Mouse (Mus musculus) MN1 (cell line): ENCODE measurements around the gene Rap2a.

Experiments used
- DNase-seq: peaks from one replicate; pipeline ENCODE4 v3.0.0-alpha.2; 2016; ENCODE audit warnings: low spot score

Gene Rap2a

GRCm38 (mm10) chr14:120499601-120500000, 21.4 kb downstream of the Rap2a start:
- no peak for DNase-seq

DNA sequence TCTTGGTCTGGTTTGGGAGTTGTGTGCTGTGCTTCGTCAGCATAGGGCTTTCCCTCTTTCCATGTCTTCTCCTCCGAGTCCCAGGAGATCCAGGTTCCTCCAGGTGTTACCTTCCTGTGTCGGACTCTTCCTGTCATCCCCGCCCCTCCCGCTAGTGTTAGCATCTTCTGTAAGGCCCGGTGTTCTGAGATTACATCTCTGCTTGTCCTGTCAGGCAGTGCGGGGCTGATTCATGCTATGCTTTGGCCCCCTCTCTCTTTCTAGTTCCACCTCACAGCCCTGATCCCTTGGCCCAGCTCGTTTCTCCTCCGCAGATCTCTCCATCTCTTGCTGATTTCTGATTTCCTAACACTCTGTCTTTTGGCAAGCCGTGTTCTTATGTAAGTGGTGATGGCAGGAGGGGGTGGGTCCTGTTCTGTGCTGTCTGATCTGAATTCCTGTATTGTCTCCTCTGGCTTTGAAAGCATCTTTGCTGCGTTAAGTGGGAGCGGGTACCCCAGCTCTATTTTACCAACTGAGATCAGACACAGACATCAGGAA, 21.8 kb downstream of the Rap2a start:
- no peak for DNase-seq

- no peak for DNase-seq
These were observed 22.5 kb downstream of the Rap2a start for GRCm38 (mm10) chr14:120500791-120501190.

- no peak for DNase-seq
These were observed 25.4 kb downstream of the Rap2a start for GRCm38 (mm10) chr14:120503641-120504040.

GRCm38 (mm10) chr14:120504423-120504822, 26.2 kb downstream of the Rap2a start:
- no peak for DNase-seq

- DNase-seq = no peak
These were observed 26.8 kb downstream of the Rap2a start for GRCm38 (mm10) chr14:120504928-120505461.

- no peak for DNase-seq
These were observed 27.7 kb downstream of the Rap2a start for GRCm38 (mm10) chr14:120505918-120506317.

- no peak for DNase-seq
These were observed 29.3 kb downstream of the Rap2a start for GRCm38 (mm10) chr14:120507516-120507915.

- no peak for DNase-seq
These were observed 30.5 kb downstream of the Rap2a start for GRCm38 (mm10) chr14:120508566-120509365.

GRCm38 (mm10) chr14:120509366-120509640, 31.1 kb downstream of the Rap2a start:
- no peak for DNase-seq

- DNase-seq = no peak
These were observed 33.6 kb downstream of the Rap2a start for GRCm38 (mm10) chr14:120511821-120512220.

GRCm38 (mm10) chr14:120514821-120515271, 36.6 kb downstream of the Rap2a start:
- DNase-seq = no peak

GRCm38 (mm10) chr14:120515376-120515775, 37.1 kb downstream of the Rap2a start:
- DNase-seq = no peak

DNA sequence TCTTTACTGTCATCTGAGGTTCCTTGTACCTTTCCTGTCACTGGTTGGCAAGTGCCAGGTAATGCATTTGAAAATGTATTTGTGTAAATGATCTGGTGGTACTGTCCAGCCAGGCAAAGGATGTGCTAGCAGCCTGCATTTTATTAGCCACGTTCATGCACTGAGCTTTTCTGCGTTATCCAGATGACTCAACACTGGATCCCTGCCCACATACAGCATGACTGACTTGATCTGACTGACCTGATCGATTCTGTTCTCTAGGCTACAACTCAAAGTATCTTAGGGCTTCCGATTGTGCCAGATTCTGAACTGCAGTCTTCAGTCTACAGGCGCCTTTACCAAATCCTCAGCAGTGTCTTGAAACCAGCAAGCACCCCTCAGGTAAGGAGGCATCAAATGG, 40.5 kb downstream of the Rap2a start:
- DNase-seq = no peak

GRCm38 (mm10) chr14:120519921-120520320, 41.7 kb downstream of the Rap2a start:
- no peak for DNase-seq

GRCm38 (mm10) chr14:120520843-120521242, 42.6 kb downstream of the Rap2a start:
- DNase-seq = no peak

GRCm38 (mm10) chr14:120523296-120523695, 45.1 kb downstream of the Rap2a start:
- DNase-seq = no peak

DNA sequence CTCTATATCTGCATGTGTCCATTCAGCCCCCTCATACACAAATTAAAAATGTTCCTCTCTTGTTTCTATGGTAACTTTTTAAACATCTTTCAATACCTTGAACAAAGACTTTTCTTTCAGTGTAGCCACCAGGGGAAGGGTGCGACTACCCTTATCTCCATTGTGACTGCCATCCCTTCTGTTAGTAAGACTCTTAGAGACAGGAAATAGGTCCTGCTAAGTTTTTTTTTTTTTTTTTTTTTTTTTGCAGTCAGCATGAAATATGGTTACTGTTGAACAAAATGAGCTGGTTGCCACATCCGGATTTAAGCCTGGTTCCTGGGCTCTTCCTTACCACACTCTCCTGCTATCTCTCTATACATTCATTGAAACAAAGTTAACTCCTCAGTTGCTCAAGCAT, 47.4 kb downstream of the Rap2a start:
- DNase-seq = no peak

GRCm38 (mm10) chr14:120533301-120533700, 55.1 kb downstream of the Rap2a start:
- no peak for DNase-seq

DNA sequence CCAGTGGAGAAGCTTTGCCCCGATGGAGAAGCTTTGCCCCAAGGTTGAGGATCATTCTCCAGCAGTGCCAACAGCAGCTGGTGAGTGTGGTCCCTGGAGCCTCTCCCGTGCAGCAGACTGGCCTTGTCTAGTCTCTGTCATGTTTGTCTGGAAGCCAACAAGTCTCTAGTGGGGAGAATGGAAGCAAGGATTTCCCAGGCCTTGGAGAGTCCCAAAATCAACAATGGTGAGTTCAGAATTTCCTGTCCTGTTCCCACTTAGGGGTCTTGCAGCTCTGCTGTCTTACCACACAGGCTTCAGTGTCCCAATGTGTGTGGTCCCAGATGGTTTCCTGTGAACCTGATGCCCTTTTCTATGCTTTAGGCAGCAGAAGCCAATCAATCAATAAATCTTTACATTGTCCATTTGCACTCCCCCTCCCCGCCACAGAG, 56.6 kb downstream of the Rap2a start:
- DNase-seq = no peak

DNA sequence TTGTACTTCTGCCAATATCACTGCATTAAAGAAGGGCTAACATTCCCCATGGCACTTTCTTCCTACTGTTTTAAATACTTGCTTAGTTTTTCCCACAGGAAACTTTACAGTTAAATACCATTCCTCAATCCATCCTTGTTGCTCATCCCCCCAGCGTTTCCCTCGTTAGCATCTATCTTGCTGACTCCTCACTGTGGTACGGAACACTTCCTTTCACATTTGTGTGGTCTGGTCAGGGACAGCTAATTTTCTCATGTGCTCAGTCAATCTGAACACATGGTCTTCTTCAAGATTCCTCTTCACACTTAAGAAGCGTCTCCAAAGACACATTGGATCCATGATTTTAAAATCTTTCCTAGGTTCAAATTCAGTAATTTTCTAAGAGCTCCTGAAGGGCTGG, 57.2 kb downstream of the Rap2a start:
- DNase-seq = no peak

GRCm38 (mm10) chr14:120535924-120536323, 57.7 kb downstream of the Rap2a start:
- DNase-seq = no peak

DNA sequence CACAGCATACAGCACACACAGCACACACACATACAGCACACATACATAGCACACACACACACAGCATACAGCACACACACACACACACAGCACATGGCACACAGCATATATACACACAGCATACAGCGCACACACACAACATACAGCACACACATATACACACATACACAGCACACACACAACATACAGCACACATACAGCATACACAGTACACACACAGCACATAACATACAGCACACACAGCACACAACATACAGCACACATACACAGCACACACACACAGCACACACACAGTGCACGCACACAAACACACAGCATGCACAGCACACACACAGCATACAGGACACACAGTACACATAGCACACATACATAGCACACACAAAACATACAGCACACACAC, 60.9 kb downstream of the Rap2a start:
- no peak for DNase-seq

DNA sequence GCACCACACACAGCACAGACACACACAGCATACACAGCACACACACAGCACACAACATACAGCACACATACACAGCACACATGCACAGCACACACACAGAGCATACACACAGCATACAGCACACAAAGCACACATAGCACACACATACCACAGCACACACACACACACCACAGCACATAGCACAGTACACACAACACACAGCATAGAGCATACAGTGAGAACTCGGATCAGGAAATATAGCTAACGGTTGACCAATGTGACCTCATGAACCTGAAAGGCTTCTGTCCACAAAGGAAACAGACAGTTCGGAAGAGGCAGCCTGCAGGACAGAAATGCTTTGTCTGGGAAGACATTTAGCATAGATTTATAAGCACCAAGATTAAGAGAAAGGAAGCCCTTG, 61.4 kb downstream of the Rap2a start:
- DNase-seq = no peak
